Mouse (Mus musculus) embryonic stem cell, embryonic (primary cell): ENCODE data around the gene Zfp410.
"Not testable (repeated sequence)": the region's sequence is repeated elsewhere in the genome, so short reads cannot be mapped to it uniquely, and the experiment has no call there.

Experiments
- CTCF ChIA-PET, 4 experiments: fragments of 300-600 bp in 2 of 4; fragments of 350-600 bp in 2 of 4; sonication (Branson Sonifier 250); formaldehyde crosslinking; loops; one replicate each; lab custom pipeline; 2022; ENCODE audit warnings: inconsistent platforms in 2 of 4; lab: Charles Lee
- POLR2A ChIA-PET, 4 experiments: fragments of 300-600 bp in 2 of 4; fragments of 350-600 bp in 2 of 4; sonication (Branson Sonifier 250); formaldehyde crosslinking; loops; one replicate each; lab custom pipeline; 2022; ENCODE audit warnings: antibody characterized with exemption in 4 of 4, inconsistent platforms in 1 of 4; lab: Charles Lee

The Zfp410 gene

DNA sequence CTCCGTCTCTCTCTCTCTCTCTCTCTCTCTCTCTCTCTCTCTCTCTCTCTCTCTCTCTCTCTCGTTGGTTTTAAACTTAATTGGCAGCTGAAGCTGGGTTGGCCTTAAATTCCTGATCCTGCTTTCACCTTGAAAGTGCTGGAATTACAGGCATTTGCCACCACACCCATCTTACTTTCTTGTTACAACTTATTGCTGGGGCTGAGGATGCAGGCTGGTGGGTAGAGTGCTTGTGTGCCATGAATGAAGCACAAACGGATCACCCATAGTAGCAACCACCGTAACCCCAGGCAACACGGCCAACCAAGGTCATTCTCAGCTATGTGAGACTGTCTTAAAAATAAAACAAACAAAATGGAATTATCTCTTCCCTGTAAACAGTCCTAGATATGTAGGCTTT is 5.3 kb upstream of the Zfp410 start:
- ChIA-PET POLR2A (interaction anchor here in 3 of 4 experiments (0.7 to 1.0 kb wide), 3 partner anchors 9 to 282 kb away, joined by 3 to 9 read pairs (median 3); partner anchors contain the start of genes Aldh6a1 (in 1 of the 3) and Lin52 (in 1 of the 3)), CTCF (interaction anchor here in 1 of 4 experiments (0.6 kb wide), 1 partner anchor 450 kb away, joined by 5 read pairs; no protein-coding TSS in a partner anchor)

DNA sequence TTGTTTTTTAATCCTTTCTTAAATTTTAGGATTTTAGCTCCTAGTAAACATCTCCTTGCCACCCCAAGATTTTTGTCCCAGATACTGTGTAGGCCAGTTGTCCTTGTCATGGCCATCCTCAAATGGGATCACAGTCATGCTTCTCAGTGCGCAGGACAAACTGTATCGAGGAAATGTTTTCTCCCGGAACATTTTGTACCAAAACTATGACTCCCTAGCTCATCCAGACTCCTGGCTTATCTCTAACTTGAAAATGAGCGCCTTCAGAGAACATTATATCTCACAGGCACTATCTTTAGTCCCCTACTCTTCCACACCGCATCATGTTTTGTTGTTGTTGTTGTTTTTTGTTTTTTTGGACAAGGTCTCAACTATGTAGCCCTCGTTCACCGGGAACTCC is 646 bp upstream of the Zfp410 start:
- CTCF ChIA-PET, result interaction anchor here in 3 of 4 experiments (1.0 to 1.4 kb wide), 4 partner anchors 28 to 274 kb away, joined by 3 to 7 read pairs (median 3); no protein-coding TSS in a partner anchor

DNA sequence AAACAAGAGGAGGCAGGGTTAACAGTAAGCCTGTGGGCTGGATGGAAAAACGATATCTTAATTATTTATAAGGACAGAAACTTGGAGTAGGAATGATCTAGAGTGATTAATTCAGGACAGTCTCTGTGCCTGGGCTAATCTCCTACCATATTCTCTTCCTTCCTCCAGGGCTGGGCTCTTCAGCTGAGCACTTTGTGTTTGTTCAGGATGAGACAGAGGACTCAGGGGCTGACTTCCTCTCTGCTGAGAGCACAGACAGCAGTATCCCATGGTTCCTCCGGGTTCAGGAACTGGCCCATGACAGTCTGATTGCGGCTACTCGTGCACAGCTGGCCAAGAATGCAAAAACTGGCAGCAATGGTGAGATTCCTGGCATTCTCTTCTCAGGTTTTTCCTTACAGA is 10.5 kb downstream of the Zfp410 start:
- POLR2A ChIA-PET, result interaction anchor here in 3 of 4 experiments (0.6 to 2.3 kb wide), 5 partner anchors 10 to 133 kb away, joined by 3 to 8 read pairs (median 4); partner anchors contain the start of gene Zfp410 (in 2 of the 3)
- CTCF ChIA-PET, result interaction anchor here in 2 of 4 experiments (0.5 to 0.6 kb wide), 2 partner anchors 10 to 31 kb away, joined by 3 to 4 read pairs; partner anchors contain the start of gene Zfp410 (in 1 of the 2)

More for the DNA sequence above, 646 bp upstream of the Zfp410 start:
- POLR2A ChIA-PET, result interaction anchor here (0.5 to 3.2 kb wide), 56 partner anchors 9 to 457 kb away, joined by 3 to 23 read pairs (median 4); partner anchors contain the start of genes Aldh6a1 (in 3 of the 4), Lin52 (in 3 of the 4), Ptgr2 (in 3 of the 4) and Rnf113a2 (in 2 of the 4)

DNA sequence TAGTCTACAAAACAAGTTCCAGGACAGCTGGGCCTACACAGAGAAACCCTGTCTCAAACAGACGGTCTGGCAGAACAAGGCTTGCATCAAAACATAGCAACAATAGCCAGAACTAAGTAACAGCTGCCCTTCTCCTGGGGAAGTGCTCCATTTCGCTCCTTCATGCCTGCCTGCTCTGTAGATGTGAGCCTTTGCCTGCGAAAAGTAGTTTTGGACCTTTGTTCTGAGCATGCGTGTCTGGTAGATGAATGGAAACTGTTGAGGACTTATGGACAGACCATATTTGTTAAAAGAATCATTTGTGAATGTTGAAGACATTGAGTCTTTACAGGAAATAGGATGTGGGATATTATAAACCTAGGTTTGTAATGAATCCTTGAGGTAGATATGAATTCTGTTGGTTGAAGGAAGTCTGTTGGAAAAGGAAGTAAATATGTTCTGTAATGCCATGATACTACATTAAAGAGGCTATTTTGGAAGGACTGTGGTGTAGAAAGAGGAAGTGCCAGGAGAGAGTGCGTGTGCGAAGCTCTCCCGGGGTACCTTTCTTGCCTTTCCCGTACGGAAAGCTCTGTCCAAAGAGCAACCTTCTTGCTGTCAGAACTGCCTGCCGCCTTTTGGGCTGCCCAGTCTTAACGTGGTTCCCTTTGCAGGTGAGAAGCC is 20.4 kb downstream of the Zfp410 start:
- ChIA-PET POLR2A (interaction anchor here in 2 of 4 experiments (0.6 to 2.3 kb wide), 4 partner anchors 10 to 333 kb away, joined by 3 to 6 read pairs (median 3); partner anchors contain the start of gene Zfp410 (in 1 of the 2)), CTCF (interaction anchor here in 1 of 4 experiments (0.9 kb wide), 1 partner anchor 11 kb away, joined by 3 read pairs; no protein-coding TSS in a partner anchor)

DNA sequence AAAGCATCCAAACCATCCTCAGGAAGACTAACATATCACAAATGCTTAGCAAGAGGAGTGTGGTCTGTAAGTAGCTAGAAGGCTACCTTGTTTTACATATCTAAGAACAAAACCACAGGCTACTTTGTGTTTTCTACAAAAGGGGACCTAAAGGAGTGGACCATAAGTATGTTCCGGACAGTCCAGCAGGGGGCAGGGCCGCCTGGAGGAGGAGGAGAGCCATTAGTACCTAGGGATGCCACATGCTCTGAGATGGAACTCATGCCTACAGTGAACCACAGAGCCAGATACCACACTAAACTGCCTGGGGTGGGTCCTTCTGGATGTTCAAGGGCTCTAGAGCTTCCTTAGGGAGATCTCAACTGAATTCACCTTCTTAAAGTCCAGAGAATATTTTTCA is 30.5 kb downstream of the Zfp410 start:
- POLR2A ChIA-PET, result interaction anchor here in 2 of 4 experiments (0.7 to 2.8 kb wide), 10 partner anchors 9 to 116 kb away, joined by 3 to 9 read pairs (median 4); partner anchors contain the start of genes Coq6 (in 2 of the 2), Fam161b (in 2 of the 2), Aldh6a1 (in 1 of the 2) and Lin52 (in 1 of the 2)
- CTCF ChIA-PET, result interaction anchor here in 3 of 4 experiments (0.6 to 1.4 kb wide), 4 partner anchors 11 to 215 kb away, joined by 3 to 5 read pairs (median 4); partner anchors contain the start of gene Zfp410 (in 1 of the 3)

DNA sequence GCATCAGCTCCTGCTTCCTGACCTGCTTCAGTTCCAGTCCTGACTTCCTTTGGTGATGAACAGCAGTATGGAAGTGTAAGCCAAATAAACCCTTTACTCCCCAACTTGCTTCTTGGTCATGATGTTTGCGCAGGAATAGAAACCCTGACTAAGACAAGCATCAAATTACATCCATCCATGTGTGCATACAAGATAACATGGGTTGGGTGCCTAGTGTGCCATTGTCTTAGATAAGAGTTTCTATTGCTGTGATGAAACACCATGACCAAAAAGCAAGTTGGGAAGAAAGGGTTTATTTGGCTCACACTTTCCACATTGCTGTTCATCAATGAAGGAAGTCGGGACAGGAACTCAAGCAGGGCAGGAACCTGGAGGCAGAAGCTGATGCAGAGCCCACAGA is 42.0 kb downstream of the Zfp410 start:
- CTCF ChIA-PET, POLR2A ChIA-PET: not testable (repeated sequence)

DNA sequence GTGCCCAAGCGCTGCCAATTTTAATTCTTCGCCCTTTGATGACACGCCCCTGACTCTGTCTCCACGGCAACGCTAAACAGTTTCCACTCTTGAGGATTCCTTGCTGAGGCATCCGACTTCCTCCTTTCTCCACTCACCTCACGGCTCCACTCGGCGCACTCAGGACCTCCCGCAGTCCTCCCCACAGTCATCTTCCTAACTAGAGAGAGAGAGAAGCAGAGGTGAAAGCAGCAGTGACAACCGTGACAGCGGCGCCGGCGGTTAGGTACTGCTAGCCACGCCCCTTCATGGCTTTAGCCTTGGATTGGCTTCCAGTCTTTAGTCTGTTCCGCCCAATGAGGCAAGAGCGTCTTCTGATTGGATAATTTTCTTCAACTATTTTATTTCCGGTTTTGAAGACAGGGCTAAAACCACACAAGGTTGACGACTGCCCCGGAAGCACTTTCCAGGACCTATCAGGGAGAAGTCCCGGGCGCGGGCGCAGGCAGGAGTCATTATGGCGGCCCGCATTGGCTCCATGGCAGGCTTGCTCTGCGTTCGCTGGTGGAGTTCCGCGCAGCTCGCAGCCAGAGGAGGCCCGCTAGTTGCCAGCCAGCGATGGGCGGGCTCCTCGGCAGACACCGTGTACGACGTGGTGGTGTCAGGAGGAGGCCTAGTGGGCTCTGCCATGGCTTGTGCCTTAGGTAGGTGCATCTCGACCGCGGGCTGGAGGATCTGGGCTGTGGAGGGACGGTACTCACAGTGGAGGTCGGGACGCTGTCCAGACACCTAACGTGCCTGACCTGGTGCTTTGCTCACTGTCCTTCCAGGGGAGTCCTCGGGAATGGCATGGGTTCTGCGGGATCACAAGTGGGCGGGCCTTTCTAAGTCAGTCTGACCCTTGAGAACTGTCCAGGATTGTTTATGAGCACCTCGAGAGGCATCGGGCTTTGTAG is 45.2 kb downstream of the Zfp410 start, which contains the start of the genes Coq6 and Fam161b:
Gene Coq6, plus strand, starts transcription at position 103 of the 935 bp plus-strand sequence.
Gene Fam161b, minus strand, starts transcription at position 279 of the 935 bp plus-strand sequence.
- CTCF ChIA-PET, result no interaction called here

DNA sequence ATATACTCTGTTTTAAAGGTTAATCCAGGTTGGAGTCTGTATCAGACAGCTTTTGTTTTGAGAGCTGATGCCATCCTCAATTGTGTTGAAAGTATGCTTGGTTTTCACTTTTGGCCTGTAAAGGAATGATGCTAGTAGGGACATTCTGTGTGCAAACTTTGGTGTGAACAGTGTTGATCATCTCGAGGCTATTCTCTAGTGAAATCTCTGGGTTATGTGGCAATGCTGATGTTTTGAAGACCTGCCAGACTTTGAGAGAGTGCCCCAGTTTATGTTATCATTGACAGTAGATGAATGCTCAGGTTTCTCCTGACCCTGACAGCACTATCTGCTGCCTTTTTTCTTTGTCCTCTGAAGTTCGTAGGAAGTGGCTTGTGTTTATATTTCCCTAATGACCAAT is 46.2 kb downstream of the Zfp410 start:
- ChIA-PET CTCF (no interaction called here), POLR2A (interaction anchor here in 1 of 4 experiments (1.0 to 1.6 kb wide), 2 partner anchors 11 to 15 kb away, joined by 3 to 6 read pairs; no protein-coding TSS in a partner anchor)

More for the DNA sequence above, 45.2 kb downstream of the Zfp410 start, which contains the start of the genes Coq6 and Fam161b:
- POLR2A ChIA-PET, result interaction anchor here in 2 of 4 experiments (1.0 to 1.6 kb wide), 4 partner anchors 10 to 95 kb away, joined by 3 to 6 read pairs (median 3); no protein-coding TSS in a partner anchor

DNA sequence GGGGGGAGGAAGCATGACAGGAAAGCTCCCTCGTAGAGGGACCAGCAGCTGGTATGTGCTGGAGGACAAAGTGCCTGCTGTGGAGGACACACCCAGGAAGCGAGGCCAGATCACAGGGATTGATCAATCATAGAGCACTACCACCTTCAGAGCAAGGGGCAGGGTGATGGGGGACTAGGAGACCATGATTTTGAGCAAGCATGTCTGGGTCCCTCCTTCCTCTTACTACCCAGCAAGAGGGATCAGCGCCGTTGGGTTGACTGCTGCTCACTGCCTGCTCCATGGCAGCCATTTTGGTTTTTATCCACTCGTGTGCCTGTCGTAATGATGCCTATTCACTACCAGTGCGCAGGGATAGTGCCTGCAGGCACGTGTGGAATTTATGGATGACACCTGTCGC is 47.6 kb downstream of the Zfp410 start:
- POLR2A ChIA-PET, result interaction anchor here in 2 of 4 experiments (0.6 to 1.3 kb wide), 5 partner anchors 9 to 254 kb away, joined by 3 to 4 read pairs (median 3); no protein-coding TSS in a partner anchor
- CTCF ChIA-PET, result no interaction called here

DNA sequence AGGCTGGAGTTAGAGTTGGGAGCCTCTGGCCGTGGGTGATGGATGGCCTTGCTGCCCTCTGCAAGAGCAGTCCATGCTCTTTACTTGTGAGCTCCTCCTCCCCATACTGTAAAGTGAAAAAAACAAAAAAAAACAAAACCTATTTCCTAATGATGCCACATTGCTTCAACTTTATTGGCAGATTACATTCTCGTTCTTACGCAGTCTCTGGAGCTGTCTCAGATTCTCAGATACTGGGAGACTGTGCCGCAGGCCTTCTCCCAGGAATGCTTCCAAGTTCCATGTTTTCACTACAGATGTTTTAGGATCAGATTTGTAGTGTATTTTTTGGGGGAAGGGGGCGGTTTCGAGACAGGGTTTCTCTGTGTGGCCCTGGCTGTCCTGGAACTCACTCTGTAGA is 48.5 kb downstream of the Zfp410 start:
- CTCF ChIA-PET, result no interaction called here
- POLR2A ChIA-PET, result interaction anchor here in 3 of 4 experiments (0.6 to 1.3 kb wide), 3 partner anchors 9 to 647 kb away, joined by 3 to 4 read pairs (median 3); no protein-coding TSS in a partner anchor

DNA sequence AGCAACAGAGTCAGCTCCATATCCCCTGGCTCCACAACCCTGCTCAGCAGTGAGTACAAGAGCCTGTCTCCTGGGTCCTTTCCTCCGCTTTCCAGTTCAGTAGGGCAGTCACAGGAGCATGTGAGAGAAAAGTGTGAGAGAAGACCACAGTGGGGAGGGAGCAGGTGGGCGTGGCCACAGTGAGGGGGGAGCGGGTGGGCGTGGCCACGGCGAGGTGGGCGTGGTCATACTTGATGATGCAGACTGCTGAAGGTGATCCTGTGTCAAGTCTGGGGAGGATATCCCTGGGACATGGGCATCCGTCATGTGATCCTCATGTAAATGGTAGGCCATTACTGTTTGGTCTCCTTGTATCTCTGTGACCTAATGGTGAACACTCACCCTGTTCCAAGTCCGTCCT is 50.3 kb downstream of the Zfp410 start:
- POLR2A ChIA-PET, result interaction anchor here in 2 of 4 experiments (0.7 to 1.6 kb wide), 6 partner anchors 9 to 67 kb away, joined by 3 to 6 read pairs (median 4); partner anchors contain the start of gene Zfp410 (in 1 of the 2)
- CTCF ChIA-PET, result interaction anchor here in 2 of 4 experiments (0.6 to 1.0 kb wide), 2 partner anchors 40 to 214 kb away, joined by 3 to 11 read pairs; no protein-coding TSS in a partner anchor

DNA sequence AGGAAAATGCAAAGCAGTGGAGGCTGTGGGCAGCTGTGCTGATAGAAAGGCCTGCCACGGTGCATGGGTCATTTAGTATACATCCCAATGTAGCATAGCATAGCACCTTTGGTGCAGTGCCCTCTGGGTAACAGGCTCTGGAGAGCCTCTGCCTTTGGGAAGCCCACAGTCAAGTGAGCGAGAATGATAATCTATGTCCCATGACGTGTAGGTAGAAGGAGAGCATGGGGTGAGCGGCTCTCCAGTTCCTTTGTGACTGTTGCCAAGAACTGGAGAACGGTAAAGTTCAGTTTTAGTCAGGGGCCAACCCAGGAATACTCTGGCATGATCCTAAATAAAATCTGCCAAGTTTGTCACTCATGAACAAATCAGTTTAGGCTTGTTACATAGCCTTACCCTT is 55.0 kb downstream of the Zfp410 start:
- ChIA-PET POLR2A (interaction anchor here in 1 of 4 experiments (1.5 kb wide), 1 partner anchor 17 kb away, joined by 3 read pairs; no protein-coding TSS in a partner anchor), CTCF (no interaction called here)

DNA sequence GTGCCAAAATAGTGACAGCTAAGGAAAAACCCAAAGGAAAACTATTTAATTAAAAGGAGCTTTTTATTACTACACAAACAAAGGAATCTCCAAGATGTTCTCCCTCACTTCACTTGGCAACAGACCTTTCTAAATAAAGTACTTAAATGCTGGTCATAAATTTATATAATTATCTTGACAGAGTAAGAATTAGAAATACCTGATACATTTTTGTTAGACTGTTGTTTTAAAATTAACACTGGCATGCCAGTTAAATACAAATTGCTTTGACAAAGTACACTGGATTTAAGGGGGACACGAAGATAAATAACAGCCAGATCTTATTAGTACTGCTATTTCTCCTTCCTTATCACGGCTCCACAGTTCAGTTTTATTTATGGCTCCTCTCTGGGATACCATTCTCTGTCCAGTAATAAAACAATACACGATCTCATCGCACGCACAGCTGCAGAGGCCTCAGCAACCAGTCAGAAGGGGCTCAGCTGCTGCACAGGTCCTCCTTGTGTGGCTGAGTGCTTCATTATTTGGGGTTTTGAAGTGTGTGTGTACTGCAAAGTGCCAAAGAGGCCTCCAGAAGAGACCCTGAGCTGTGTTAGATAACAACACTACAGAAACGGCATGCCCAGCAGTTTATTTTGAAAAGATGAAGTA is 57.3 kb downstream of the Zfp410 start:
- CTCF ChIA-PET, result no interaction called here

DNA sequence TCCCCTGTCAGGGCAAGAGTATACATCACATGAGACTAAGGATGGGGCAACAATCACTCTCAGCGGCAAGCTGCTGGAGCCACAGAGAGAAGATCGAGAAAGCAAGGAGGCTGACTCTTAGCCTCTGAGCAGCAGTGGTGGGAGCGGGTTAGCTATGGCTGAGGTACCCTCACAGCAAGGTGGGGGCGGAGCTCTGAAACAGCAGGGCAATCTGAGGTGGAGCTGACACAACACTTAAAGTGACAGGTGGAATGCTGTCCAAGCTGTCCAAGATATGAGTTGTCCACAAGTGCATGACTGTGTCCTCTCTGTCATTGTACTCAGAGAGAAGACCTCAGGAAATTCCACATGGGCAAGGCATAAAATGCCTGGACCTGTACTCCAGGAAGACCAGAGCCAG is 65.7 kb downstream of the Zfp410 start:
- ChIA-PET POLR2A (interaction anchor here in 2 of 4 experiments (1.0 to 2.0 kb wide), 3 partner anchors 10 to 69 kb away, joined by 3 to 4 read pairs (median 4); partner anchors contain the start of genes Aldh6a1 (in 1 of the 2) and Lin52 (in 1 of the 2)), CTCF (no interaction called here)

More for the DNA sequence above, 57.3 kb downstream of the Zfp410 start:
- POLR2A ChIA-PET, result interaction anchor here in 1 of 4 experiments (1.5 kb wide), 1 partner anchor 10 kb away, joined by 4 read pairs; no protein-coding TSS in a partner anchor

DNA sequence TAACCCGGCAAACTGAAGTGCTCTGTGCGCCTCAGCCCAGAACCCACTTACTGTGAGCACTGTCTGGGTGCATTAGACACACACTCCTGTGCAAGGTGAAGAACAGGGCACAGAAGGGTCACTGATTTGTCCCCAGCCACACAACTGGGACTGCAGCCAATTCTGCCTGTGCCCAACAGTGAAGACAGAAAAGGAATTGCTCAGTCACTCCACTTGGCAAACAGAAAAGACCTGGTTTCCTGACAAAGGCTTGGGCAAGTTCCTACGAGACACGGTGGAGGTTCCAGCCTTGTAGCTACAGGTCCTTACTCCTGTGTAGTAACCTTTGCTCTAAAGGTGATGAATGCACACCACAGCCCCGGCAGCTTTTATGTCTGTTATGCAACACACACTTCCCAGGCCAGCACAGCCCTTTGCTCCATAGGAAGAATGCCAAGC is 68.0 kb downstream of the Zfp410 start:
- ChIA-PET POLR2A (interaction anchor here in 1 of 4 experiments (0.5 to 1.0 kb wide), 2 partner anchors 10 to 17 kb away, joined by 3 read pairs; no protein-coding TSS in a partner anchor), CTCF (no interaction called here)

DNA sequence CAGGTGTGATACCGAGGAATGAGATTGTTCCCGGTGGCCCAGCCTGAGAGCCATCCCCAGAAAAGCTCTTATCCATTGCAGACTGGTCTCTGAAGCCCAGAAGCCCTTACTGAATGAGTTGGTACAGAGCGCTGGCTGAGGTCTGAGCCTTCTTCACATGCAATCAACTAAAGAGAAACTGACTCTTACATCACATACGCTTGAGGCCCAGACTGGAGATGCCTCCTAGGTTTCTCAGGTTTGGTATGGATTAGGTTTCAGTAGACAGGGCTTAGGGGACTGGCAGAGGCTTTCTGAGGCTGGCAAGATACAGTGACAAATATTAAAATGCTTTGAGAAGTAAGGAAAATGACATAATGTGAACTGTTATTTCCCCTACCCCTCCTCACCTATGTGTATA is 68.8 kb downstream of the Zfp410 start:
- CTCF ChIA-PET, result no interaction called here
- POLR2A ChIA-PET, result interaction anchor here in 3 of 4 experiments (0.5 to 1.2 kb wide), 5 partner anchors 8 to 611 kb away, joined by 3 to 4 read pairs (median 3); partner anchors contain the start of genes Bbof1 (in 1 of the 3) and Entpd5 (in 1 of the 3)
